Mouse (Mus musculus) embryo, embryonic 10.5 days (tissue): ENCODE results near the gene Ms4a1.
"Not testable (repeated sequence)": the region's sequence is repeated elsewhere in the genome, so short reads cannot be mapped to it uniquely, and the experiment has no call there.

Source experiments
- DNase-seq: peaks from one replicate; pipeline ENCODE4 v3.0.0-alpha.2; 2015; ENCODE audit warnings: low spot score

Gene Ms4a1

DNA sequence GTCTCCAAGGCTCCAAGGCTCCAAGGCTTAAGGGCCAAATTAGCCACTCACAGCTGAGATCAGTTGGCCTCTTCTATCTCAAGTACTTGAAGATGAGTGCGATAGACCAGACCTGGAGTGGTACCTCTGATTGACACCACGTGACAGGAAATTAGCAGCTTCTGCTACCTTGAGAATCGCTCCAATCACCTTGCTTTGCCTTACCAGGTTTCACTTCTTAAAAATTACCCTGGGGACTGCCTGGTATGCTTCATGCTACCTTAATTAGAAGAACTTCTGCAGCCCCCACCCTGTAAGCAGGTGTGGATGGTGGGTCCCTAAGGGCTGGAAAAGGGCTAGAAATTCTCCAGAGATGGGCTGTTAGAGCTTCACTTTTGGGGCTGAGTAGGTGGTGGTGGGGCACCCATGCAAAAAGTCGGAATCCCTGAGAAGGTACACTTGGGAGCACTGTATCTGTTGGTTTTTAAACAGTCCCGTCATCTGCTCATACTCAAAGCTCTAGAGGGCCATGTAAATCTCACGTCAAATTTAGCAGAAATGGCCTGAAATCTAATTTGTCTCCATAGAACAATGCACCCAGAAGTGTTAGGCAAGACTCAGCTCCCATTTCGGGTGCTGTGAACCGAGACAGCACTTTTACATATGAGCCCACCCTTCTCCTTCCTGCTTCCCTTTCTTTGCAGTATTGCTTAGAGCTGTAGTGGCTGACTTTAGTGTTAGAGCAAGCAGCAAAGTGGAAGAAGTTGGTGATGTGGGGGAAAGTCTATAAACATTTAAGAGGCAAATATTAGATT lies at the start of gene Ms4a1:
Gene Ms4a1 (minus strand): TSS at position 190 of the 794 bp plus-strand sequence.
- DNase-seq: no peak

GRCm38 (mm10) chr19:11314354-11314753 lies 48.3 kb upstream of the Ms4a1 start, which contains the start of gene Ms4a14:
Ms4a14 (minus strand) TSS chr19:11314454.
- DNase-seq: no peak

GRCm38 (mm10) chr19:11308888-11309287 lies 42.8 kb upstream of the Ms4a1 start:
- DNase-seq: no peak

GRCm38 (mm10) chr19:11299529-11299928 lies 33.5 kb upstream of the Ms4a1 start:
- not testable (repeated sequence) for DNase-seq

DNA sequence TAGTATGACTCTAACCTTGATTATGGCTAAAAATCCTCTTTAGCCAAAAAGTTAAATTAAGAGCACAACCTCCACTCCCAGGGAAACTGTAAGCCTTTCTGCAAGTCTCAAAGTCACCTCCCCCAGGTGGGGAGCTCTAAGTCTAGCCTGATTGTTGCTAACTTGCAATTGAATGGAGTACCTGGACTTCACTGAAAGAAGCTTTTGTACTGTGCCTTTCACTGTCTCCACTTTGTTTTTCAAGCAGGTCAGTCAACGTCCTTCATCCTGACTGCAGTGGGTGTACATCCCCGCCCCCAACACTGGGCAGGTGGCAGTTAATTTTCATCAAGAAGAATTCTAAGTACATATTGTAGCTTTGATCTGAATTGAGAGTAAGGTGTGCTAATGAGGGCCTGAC lies 32.9 kb upstream of the Ms4a1 start:
- no peak for DNase-seq

DNA sequence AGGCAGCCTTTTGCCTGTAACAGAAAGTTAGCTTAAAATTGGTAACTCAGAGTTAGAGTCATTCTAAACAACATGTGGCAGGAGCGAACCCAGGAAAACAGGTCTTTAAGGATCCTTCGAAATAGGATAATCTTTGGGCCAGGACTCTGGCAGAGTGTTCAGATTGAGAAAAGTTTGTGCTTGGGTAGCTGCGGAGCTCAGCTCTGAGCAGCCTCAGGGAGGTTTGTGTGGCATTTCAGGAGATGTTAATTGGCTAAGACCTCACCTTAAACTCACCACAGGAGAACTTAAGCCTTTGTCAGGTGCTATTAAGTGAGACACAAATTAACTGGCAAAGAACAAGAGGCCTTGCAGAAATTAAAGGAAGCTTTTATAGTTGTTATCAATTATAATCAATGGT lies 27.6 kb upstream of the Ms4a1 start:
- DNase-seq: peak; percentile 5

- peak; percentile 47 for DNase-seq
Measured at GRCm38 (mm10) chr19:11292990-11293389, 26.9 kb upstream of the Ms4a1 start.

DNA sequence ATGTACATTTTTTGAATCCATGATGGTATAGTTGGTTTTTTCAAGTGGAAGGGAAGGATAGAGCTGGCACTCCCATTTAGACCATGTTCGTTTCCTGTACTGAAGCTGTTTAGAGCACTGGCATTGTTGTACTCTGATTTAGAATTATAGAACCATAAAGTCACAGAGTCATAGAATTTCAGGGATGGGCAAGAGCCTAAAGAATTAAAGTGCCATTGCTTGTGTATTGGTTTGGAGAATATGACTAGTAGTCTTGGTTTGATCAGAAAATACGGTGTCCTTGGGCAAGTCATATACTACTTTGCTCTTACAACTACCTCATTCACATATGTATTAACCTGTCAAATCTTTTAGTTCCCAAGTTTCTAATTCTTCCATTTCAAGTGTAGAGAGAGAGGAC lies 17.7 kb upstream of the Ms4a1 start, which contains the start of gene Ms4a5:
Gene Ms4a5 (minus strand): TSS at position 101 of the 400 bp plus-strand sequence.
- DNase-seq: no peak

DNA sequence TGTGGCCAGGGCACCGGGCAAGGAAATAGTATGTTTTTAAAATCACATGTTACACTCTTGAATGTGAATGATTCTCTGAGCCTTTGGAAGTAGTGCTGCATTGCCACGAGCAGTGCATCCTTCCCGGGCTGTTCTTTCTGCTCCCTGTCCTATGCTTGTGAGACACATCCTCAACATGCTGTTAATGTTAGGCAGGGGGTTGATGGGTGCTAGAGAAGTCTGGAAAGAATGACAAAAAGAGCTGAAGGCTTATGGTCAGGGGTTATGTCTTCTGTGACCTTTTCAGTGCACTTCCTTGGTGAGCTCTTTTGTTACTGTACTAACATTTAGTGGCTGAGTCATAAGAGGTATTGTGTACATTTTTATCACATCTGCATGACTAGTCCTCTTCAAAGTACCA lies 14.2 kb upstream of the Ms4a1 start:
- no peak for DNase-seq

GRCm38 (mm10) chr19:11276431-11276830 lies 10.4 kb upstream of the Ms4a1 start:
- DNase-seq: no peak

DNA sequence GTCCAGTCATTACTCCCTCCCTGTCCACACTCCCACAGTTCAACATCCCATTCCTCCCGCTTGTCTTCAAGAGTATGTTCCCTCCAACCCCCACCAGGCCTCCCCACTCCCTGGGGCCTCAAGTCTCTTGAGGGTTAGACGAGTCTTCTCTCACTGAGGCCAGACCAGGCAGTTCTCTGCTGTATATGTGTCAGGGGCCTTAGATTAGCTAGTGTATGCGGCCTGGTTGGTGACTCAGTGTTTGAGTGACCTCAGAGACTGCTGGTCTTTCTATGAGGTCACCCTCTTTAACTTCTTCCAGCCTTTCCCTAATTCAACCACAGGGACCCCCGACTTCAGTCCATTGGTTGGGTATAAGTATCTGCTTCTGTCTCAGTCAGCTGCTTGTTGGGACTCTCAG lies 915 bp upstream of the Ms4a1 start:
- DNase-seq: no peak

GRCm38 (mm10) chr19:11264602-11265185 lies 1.3 kb downstream of the Ms4a1 start:
- DNase-seq: no peak

- DNase-seq: no peak
Measured at GRCm38 (mm10) chr19:11263549-11263948, 2.5 kb downstream of the Ms4a1 start.

- not testable (repeated sequence) for DNase-seq
Measured at GRCm38 (mm10) chr19:11262932-11263331, 3.1 kb downstream of the Ms4a1 start.

GRCm38 (mm10) chr19:11261522-11261921 lies 4.5 kb downstream of the Ms4a1 start:
- DNase-seq: no peak

- no peak for DNase-seq
Measured at GRCm38 (mm10) chr19:11244230-11244629, 21.8 kb downstream of the Ms4a1 start.

DNA sequence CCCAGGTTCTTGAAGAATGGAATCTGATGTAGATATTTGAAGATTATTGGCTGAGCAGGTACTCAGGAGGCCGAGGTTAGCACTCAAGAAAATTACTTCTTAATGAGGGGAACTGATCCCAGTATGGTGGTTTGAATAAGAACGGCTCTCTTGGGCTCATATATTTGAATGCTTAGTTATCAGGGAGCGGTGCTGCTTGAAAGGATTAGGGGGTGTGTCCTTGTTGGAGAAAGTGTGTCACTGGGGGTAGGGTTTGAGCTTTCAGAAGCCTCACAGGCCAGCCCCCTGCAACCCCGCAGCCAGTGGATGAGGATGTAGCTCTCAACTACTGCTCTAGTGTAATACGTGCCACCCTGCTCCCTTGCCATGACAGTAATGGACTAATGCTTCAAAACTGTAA lies 23.5 kb downstream of the Ms4a1 start:
- DNase-seq: no peak

DNA sequence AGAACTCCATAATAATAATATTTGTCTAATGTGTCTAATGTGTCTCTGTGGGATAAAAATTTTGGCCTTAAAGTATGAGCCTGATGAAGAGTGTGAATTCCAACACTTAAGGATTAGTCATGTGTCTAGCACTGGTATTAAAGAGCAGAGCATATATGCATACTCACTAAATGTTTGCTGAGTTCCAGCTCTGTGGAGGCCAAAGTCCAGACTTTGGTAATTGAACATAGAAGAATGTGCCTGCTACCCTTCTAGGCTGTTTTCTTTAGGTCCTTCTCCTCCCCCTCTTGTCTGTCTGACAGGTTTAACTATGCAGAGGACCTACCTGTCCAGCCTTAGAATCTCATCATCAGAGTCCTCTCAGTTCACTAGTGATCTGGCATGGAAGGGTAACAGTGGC lies 30.2 kb downstream of the Ms4a1 start:
- no peak for DNase-seq

DNA sequence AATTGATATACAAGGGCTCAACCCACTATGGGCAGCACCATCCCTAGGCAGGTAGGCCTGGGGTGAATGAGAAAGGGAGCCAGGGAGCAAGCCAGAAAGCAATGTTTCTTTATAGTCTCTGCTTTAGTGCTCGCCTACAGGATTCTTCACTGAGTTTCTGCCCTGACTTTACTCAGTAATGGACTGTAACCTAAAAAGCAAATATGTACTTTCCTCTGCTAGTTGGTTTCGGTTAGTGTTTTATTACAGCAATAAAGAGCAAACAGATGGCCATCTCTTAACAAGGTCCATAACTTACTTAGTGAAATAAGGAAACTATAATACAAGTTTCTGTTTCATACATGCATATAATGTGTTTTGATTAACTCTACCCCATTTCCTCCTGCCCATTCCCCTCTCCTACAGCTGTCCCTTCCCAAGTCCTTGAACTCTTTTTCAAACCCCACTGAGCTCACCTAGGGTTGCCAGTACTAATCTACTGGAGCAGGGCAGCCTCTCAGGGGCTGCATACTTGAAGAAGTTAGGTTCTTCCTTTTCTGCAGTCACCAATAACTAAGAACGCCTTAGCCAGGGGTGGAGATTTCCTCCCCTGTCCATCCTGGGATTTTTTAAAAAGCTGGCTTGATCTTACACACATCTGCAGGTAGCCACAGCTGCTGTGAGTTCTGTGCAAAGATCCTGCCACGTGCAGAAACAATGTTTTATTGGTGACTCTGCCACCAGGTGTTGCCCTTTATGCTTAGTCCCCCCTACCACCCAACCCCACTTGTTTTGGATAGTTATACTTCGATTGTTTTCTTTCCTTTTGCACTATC lies 30.9 kb downstream of the Ms4a1 start:
- no peak for DNase-seq

DNA sequence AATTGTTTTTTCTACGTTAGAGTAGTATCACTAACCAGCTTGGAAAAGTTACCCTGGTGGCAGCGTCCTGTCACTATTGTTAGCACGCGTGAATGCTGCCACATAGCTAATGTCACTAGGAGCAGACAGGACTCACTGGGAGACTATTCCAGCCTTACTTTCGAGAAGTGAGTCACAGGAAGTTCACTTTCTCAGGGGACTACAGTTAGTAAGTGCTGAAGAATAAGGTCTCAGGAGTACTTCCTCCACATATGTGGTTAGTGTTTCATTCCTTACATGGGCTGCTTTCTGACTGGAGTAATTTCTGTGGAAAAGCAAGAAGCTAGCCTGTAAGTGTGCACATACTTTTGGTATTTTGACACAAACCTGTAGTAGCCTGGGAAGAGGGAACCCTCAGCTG lies 31.8 kb downstream of the Ms4a1 start:
- no peak for DNase-seq

DNA sequence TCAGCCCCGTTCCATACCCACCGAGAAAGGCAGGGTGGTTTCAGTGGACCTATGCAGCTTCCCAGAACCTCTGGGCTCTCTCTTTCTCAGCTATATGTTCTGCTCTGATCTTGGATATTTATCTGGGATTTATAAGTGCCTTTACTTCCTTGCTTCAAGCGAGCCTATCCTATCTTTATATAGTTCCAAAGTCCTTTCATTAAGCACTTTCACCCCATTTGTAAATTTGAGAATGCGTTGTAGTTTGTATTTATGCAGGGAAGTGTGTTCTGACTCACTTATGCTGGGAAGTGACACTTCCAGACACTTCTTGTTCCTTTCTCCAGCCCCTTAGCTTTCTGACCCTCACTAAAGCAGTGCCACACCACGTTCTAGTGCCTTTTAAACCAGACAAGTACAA lies 33.7 kb downstream of the Ms4a1 start, which contains the start of gene Ms4a12:
Gene Ms4a12 (minus strand): TSS at position 101 of the 400 bp plus-strand sequence.
- no peak for DNase-seq
